Mouse (Mus musculus): ENCODE measurements at regions not wholly inside any gene's neighbourhood (a gene's known extent, or its start where the extent isn't known, plus 50 kb on each side); places are given as distances from the start of the nearest gene placed in this dataset.

- no peak for ATAC-seq (replicated peaks; ENCODE audit: insufficient number of reproducible peaks, low FRiP score, low TSS enrichment, poor library complexity, severe bottlenecking)
These were observed 133.1 kb downstream of the Nufip1 start for GRCm38 (mm10) chr14:76243581-76244337.

DNA sequence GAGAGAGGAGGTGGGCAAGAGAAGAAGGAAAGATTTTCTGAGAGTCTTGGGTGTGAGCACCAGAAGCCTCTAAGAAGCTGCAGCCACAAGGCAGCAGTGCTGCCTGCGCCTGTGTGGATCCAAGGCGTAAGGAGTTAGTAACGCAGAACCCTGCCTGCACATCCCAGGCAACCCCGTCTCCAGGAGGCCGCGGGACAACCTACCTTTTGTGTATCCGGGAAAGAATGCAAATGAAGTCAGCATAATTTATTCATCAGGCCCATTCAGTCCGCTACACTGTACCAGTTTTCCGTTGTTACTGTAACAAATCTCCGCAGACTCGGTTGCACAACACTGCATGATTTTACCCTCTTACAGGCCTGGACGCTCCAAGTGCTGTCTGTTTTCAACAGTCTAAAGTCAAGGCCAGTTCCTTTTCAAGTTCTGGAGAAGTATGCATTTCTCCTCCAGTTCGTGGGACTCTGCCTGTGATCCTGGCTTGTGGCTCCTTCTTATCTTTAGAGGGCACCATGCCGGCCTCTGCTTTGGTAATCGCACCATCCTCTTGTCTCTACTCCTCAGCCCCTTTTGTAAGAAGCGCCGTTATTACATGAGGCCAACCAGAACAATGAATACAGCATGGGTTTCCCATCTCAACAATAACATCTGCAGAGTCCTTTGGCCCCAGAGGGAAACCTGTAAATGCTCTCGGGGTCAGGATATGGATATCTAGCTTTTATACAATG, 133.8 kb downstream of the Nufip1 start:
- ATAC-seq (replicated peaks; ENCODE audit: insufficient number of reproducible peaks, low FRiP score, low TSS enrichment, poor library complexity, severe bottlenecking) = no peak

DNA sequence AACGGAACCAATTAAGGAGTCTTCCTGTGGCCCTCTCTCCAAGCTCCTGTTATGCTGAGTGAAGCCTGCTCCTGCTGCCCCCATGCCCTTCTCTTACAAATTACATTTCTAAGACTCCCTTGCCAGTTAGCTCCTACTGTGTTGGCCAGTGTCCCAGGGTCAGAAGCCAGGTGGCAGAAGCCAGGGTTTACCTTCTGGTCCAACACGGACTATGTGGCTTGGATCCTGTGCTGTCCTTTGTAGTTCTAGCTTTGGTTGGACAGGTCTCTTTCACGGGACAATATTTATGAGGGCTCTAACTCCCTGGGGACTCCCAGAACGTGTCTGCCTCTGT, 134.3 kb downstream of the Nufip1 start:
- no peak for ATAC-seq (replicated peaks; ENCODE audit: insufficient number of reproducible peaks, low FRiP score, low TSS enrichment, poor library complexity, severe bottlenecking)

DNA sequence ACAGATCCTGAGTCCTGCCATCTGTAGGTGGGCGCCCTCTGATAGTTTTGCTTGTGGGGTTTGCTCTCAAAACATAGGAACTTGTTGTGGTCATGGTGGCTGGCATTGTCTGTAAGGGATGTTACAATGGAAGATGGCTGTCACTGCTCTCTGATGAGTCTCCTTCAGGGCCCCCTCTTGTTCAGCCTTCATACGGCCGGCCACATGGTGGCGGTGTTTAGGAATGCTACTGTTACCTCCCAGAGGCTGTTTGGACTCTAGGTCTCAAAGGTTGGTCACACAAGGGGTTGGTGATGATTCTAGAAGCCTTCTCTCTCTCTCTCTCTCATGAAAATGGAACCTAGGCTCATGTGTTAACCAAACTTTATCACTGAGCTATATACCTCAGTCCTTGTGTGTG, 137.0 kb downstream of the Nufip1 start:
- ATAC-seq (replicated peaks; ENCODE audit: insufficient number of reproducible peaks, low FRiP score, low TSS enrichment, poor library complexity, severe bottlenecking) = no peak

DNA sequence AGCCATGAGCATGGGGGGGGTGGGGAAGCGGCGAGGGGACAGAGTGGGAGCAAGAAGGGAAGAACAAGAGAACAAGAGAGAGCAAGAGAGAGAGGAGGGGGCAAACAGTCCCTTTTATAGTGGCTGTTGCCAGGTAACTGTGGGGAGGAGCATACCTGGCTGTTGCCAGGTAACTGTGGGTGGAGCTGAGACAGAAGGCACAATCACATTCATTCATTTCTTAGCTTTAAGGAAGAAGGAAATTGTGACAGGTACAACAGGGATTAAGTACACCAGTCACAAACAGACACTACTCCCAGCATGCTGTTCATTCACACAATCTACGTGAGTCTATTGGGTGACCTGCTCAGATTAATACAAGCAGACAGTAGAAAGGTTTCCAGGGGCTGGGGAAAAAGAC, 143.2 kb downstream of the Nufip1 start:
- ATAC-seq (replicated peaks; ENCODE audit: insufficient number of reproducible peaks, low FRiP score, low TSS enrichment, poor library complexity, severe bottlenecking) = no peak

DNA sequence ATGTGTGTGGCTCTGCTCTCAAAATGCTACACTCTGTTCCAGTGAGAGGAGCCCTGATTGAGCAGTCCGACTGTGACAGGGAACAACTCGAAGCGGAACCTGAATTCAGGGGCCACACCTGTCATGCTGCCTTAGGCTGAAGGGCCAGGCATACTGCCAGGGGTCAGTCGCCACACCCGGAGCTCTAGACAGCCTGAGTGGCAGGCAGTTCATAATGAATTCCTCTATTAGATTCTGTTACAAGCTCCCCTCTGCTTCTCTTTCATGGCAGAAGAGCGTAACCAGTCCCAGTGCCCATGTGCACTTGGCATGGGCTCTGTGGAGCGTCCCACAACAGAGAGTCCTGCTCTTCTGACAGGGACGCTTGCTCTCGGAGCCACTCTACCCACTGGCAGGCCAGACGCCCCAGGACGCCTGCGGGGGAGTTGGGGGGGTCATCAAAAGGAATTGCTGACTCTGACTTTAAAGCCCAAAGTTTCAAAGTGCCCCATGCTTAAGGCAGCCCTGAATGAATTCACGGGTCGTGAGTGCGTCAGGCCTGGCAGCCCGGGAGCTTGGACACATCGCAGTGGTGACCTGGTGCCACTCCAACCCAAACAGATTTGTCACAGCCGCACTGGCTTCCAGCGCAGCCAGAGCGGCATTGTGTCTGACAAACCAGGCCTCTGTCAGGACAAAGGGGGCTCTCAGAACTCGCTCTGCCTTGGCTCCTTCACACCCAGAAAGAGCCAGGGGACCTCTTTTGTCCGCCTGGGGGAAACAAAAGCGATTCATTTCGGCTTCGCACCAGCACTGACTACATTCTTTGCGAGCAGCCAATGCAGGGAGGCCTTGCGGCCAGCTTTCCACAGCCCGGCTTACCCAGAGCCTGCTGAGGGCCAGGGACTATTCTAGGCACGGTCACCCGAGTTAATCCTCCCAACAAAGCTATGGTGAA, 144.1 kb downstream of the Nufip1 start:
- ATAC-seq (replicated peaks; ENCODE audit: insufficient number of reproducible peaks, low FRiP score, low TSS enrichment, poor library complexity, severe bottlenecking) = no peak

GRCm38 (mm10) chr14:76255971-76256370, 145.3 kb downstream of the Nufip1 start:
- no peak for ATAC-seq (replicated peaks; ENCODE audit: insufficient number of reproducible peaks, low FRiP score, low TSS enrichment, poor library complexity, severe bottlenecking)

GRCm38 (mm10) chr14:76258626-76259025, 147.9 kb downstream of the Nufip1 start:
- no peak for ATAC-seq (replicated peaks; ENCODE audit: insufficient number of reproducible peaks, low FRiP score, low TSS enrichment, poor library complexity, severe bottlenecking)

- ATAC-seq (replicated peaks; ENCODE audit: insufficient number of reproducible peaks, low FRiP score, low TSS enrichment, poor library complexity, severe bottlenecking) = no peak
These were observed 150.1 kb downstream of the Nufip1 start for GRCm38 (mm10) chr14:76260628-76261293.

DNA sequence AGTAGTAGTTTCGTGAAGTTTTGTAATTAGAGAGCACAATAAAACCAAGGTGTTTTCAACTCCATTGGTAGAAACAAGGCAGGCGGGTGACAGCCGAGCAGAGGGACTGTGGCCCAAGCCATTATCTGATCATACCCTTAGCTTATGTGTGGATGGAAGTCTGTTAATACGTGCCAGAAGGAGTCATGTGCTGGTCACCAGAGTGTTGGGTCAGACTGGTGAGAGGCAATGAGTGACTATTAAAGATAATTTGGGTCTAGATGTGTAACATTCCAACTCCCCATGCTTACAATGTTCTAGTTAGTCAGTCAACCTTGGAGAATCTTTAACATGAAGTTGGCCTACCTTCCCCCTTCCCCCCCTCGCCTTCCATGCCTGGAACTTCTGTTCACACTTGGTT, 151.1 kb upstream of the Tsc22d1 start:
- ATAC-seq (replicated peaks; ENCODE audit: insufficient number of reproducible peaks, low FRiP score, low TSS enrichment, poor library complexity, severe bottlenecking) = no peak

DNA sequence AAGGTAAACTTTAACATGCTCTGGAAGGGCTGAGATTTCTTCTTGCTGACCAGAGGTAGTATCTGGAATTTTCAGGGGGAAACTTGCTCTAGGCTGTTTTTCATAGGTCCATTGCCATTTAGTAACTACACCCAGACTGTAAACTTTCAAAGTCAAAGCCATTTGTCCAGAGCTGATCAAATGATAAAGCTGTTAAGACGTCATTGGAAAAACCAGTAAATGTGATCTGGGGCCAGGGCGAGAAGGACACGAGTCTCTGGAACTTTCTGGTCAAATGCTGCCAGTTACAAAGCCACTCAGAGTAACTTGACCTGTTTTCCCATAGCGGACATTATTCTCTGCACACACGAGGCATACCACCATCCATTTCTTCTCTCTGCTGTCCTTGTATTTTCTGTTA, 148.9 kb upstream of the Tsc22d1 start:
- no peak for ATAC-seq (replicated peaks; ENCODE audit: insufficient number of reproducible peaks, low FRiP score, low TSS enrichment, poor library complexity, severe bottlenecking)

DNA sequence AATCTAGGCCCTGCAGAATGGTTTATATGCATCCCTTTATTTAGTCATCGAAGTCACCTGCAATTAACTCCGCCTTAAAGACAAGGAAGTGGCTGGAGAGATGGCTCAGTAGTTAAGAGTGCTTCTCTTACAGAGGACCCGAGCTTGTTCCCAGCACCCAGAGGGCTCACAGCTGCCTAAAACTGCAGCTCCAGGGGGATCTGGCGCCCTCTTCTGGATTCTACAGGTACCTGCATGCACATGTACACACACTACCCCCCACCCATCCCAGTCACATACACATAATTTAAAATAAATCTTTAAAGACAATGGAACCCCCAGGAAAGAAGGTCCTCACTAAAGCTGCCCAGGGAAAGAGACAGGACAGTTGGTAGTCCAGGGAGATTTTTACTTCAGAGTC, 148.5 kb upstream of the Tsc22d1 start:
- no peak for ATAC-seq (replicated peaks; ENCODE audit: insufficient number of reproducible peaks, low FRiP score, low TSS enrichment, poor library complexity, severe bottlenecking)

DNA sequence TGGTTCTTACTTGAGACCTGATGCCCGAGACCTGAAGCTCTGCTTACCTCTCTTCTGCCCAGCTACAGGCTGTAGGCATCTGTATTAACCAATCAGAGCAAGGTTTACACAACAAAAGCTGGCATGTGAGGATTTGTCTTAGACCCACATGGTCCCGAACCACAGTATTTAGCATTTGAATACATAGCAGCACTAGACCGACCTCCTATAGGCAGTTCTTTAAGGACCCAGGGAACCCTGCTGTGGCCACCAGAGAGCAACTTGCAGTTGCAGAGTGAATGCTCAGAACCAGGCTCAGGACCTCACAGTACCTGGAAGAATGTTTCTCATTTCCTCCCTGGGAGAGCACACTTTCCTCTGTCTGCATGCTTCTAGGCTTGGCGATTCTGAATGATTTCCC, 147.7 kb upstream of the Tsc22d1 start:
- no peak for ATAC-seq (replicated peaks; ENCODE audit: insufficient number of reproducible peaks, low FRiP score, low TSS enrichment, poor library complexity, severe bottlenecking)

DNA sequence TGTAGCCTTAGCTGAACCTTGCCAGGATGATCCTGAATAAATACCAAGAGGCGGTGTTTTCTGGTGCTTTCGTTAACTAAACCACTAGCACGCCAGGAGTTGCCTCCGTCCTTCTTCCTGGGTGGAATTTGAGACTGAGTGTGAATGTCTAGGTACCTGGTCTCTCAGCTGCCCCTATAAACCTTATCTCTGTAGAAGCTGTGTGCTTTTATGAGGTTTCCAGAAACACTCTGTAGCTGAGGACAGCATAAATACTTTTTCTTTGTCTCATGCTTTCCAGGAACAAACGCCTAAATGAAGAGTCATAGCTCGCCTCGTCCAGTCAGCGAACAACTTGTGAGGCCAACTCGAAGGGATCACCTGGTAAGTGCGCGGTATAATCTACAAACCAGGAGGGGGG, 143.6 kb upstream of the Tsc22d1 start:
- ATAC-seq (replicated peaks; ENCODE audit: insufficient number of reproducible peaks, low FRiP score, low TSS enrichment, poor library complexity, severe bottlenecking) = no peak

- no peak for ATAC-seq (replicated peaks; ENCODE audit: insufficient number of reproducible peaks, low FRiP score, low TSS enrichment, poor library complexity, severe bottlenecking)
These were observed 141.9 kb upstream of the Tsc22d1 start for GRCm38 (mm10) chr14:76272840-76273239.

GRCm38 (mm10) chr14:76276655-76277054, 138.1 kb upstream of the Tsc22d1 start:
- no peak for ATAC-seq (replicated peaks; ENCODE audit: insufficient number of reproducible peaks, low FRiP score, low TSS enrichment, poor library complexity, severe bottlenecking)

GRCm38 (mm10) chr14:76278751-76279450, 135.9 kb upstream of the Tsc22d1 start:
- ATAC-seq (replicated peaks; ENCODE audit: insufficient number of reproducible peaks, low FRiP score, low TSS enrichment, poor library complexity, severe bottlenecking) = no peak

DNA sequence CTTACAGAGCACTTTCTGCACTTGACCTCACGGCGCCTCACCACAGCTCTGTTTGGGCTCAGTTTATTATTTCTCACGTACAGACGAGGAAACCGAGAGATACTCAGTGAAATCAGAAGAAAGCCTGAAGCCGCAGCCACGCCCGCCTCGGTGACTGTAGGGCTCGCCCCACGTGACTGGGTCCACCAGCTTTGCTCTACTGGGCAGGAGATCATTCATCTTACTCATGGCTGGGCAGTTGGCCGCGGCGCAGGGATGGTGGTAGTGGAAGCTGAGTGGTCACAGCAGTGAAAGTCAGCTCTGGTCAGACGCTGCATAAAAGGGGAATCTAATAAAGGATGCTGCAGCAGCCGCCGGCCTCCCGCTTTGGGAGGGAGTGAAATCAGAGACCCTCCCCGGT, 135.2 kb upstream of the Tsc22d1 start:
- no peak for ATAC-seq (replicated peaks; ENCODE audit: insufficient number of reproducible peaks, low FRiP score, low TSS enrichment, poor library complexity, severe bottlenecking)
